Mouse (Mus musculus) megakaryocyte progenitor cell, adult 5-6 weeks (primary cell): ENCODE measurements around the gene Ltbp4. TPM values are rescaled to one million over a fixed set of nuclear protein-coding genes. Genes with fewer than 3 reads are reported as not detected.
A peak's percentile ranks its signal among the peaks of the same experiment; 100 is the strongest.

Experiments
- ATAC-seq: replicated peaks from 2 replicates; pipeline ENCODE4 v1.8.0; 2016; ENCODE audit warnings: mild to moderate bottlenecking, moderate TSS enrichment, inconsistent platforms; ENCODE audit not compliant: poor library complexity
- total RNA-seq, 2 experiments: library from RNA; stranded (forward) in 1 of 2; stranded (reverse) in 1 of 2; fragments of 157-497, 149-512 nt in 1 of 2; fragments of 200-1000 nt in 1 of 2; gene quantifications; 2 replicates each; pipeline versions ENCODE4 v1.2.3 to v1.2.4; 2015 to 2017

Gene Ltbp4
- total RNA-seq, 2 experiments from 2014 or later, result 0.05 TPM; not detected in 1

DNA sequence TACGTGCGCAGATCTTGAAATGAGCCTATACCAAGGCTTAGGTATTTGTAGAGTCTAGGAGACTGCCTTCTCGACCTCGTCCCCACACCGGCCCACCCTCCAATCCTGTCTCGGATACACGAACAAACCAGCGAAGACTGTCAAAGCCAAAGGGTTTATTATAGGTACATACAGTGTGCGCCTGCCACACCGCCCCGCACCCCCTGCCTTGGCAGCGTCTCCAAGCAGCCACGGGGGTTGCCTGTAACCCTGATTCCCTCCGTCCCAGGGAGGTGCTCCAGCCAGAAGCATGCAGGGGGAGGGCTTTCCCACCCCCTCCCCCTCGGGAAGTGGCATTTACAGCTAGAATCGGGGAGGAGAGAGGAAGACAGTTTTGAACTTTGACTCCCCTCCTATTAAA, 18.8 kb upstream of the Ltbp4 start:
- ATAC-seq, result no peak; the same call in 1 of the 2 replicates

DNA sequence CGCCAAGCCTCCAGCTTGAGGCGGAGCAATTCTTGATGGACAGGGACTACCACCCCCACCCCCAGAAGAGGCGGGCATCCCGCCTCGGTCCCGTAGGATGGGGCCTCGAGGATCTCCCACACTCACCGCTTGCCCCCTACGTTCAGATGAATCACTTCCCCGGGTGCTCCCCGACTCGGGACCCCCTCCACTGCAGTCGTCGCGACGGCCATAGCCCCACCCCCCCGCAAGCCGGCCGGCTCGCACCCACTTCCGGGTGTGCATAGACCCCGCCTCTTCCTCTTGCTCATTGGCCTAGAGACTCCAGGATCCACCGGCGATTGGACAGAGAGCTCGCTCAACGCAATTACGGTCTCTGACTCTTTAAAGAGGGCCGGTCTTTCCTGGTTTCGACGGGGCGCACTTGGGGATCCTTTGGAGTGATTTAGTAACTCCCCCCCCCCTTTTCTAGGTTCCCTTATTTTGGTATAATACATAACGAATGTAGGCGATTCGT, 18.3 kb upstream of the Ltbp4 start, which contains the start of gene Shkbp1:
Gene Shkbp1, minus strand, starts transcription at position 275 of the 496 bp plus-strand sequence.
- ATAC-seq, result peak; percentile 84

DNA sequence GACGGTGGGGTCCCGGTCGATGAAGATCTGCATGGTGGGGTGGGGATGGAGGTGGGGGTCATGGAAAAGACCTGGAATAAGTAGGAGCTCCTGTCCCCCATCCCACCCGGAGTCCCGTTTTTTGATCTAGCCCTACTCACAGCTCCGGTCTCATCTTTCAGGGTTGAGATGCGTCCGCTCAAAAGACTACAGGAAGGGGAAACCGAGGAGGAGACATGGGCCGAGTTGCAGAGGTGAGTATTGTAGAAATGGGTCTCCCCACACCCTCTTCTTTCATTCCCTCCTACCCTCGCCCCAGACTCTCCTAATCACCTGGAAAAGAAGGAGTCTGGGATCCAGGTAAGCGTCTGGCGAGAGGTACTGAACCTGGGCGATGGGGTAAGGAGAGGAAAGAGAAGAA, 17.8 kb upstream of the Ltbp4 start:
- no peak for ATAC-seq

DNA sequence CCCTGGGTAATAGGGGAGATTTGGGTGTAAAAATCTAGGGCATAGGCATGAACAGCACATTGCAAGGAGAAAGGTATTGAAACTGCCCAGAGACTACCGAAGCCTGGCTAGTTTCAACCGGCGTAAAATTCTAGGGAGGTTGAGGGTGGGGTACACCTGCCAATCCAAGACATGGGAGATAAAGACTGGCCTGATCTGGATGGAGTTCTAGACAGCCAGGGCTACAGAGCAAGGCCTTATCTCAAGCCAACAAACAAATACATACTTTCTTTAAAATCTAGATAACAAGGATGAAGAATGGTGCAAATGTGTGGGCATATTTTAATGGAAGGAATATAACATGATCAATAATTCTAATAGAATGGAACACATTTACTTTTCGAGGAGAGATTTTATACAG, 17.3 kb upstream of the Ltbp4 start:
- ATAC-seq, result 0 out of 2 replicates have a peak, but pooled peaks have one; percentile 7

DNA sequence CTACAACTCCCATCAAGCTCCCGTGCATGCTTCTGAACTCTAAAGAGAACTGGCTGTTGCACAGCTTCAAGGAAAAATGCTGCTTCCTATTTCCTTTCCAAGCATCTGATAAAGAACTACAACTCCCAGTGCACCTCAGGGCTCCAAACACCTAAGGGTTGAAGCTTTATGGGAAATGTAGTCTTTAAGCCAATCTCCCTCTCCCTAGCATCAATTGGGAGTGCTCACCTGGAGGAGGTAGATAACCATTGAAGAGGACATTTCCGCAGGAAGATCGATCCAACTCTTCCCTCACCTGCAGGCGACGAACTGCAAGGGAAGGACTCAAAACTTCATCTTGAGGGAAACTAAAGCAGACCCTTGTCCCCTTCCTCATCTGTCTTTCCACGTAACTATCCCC, 16.7 kb upstream of the Ltbp4 start:
- ATAC-seq, result no peak

DNA sequence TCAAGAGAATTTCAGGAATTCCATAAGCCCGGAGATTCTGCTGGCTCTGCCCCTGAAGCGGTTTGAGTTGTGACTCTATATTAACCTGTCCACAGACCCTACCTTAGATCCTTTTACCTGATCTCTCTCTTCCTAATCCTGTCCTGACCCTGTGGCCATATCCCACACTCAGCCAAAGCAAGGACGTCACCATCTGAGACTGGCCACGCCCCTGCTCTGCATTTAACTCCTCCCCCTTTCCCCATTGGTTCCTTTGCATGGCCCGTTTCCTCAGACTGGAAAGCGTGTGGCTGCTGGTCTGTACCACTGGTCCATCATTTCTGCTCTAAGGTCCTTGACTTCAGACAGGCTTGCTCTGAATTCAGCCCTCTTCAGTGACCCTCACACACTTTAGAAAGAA, 8.0 kb upstream of the Ltbp4 start:
- peak; percentile 43; the same call in 1 of the 2 replicates for ATAC-seq

DNA sequence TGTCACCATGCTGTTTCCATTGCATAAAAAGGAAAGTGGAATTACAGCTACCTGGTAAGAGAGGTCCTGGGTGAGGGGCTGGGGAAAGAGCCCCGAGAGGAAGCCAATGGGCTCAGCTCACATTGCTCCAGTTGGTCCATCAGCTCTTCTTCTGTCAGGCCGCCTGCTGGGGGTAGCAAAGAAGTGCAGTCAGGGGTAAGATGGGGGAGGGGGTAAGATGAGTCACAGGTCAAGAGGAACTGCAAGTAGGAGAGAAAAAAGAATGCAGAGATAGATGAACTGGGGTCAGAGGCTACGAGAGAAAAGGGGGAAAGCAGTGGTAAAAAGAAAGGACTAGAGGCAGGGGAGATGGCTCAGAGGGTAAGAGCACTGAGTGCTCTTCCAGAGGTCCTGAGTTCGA, 5.1 kb upstream of the Ltbp4 start:
- ATAC-seq, result peak; percentile 84

DNA sequence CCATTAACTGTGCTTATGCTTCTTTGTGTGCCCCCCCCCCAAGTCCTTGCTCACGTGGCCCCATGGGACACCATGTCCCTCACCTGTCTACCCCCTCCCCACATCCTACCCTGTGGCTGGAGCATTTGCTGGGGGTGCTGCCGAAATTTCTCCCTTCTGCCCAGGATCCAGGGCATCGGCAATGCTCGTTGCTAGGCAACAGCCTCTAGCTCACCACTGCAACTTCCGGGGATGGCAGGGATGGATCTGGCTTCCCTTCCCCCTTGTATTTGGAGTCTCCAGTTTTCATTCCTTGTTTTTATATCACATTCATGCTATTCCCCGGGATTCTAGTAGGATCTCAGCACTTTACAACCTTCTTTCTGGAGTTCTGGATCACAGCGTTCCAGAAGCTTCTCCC, 2.0 kb upstream of the Ltbp4 start:
- ATAC-seq, result no peak

DNA sequence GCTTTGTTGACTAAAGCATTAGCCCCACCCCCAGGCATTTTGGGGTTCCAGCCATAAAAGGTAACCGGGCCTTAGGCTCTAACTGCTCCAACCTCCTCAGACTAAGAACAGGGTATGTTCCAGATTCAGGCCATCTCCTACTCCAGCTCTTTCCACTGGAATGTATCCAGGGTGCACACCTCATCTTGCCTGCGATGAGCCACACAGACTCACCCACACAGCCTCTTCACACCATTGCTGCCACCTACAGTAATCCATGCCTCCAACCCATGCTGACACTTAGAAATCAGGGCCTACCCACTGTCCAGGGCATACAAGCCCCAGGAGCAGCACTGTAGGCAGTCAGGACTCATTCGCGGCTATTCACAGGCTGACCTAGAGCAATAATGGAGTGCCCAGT, 1.6 kb upstream of the Ltbp4 start:
- ATAC-seq, result no peak

DNA sequence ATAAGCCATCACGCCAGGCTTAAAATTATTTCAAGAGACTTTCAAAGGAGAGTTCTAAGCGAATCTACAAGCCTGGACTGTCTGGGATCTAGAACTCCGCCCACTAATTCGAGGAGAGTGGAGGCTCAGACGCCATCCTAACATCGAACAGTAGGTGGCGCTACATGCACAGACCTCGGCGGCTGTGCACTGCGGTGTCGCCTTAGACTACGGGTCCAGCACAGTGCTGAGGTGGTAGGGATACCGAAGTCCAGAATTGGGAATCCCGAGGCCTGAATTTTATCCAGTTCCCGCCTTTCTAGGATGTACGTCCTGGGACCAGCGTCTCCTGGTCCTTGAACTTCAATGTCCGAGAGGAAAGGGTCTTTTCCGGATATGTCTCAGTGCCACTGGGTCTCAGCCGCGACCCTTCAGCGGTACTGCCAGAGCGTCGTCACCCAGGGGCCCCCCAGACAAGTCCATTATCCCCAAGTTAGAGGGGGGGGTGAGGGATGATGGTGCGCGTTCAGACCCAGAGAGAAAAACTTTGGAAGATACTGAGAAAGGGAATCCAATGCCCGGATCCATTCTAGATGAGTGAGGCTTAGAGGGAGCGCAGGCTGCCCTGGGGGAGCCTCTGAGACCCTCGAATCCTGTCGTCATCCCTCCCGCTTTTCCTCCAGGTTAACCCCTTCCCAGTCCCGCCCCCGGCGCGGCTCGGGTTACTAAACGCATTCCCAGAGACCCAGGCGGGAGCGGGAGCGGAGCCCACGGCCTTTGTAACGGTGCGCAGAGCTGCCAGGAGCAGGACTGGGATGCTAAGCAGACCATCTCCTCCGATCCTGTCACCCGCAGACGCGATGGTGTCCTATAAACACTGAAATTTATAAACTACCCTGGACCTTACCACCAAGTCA, 1.3 kb downstream of the Ltbp4 start:
- ATAC-seq, result peak; percentile 76

DNA sequence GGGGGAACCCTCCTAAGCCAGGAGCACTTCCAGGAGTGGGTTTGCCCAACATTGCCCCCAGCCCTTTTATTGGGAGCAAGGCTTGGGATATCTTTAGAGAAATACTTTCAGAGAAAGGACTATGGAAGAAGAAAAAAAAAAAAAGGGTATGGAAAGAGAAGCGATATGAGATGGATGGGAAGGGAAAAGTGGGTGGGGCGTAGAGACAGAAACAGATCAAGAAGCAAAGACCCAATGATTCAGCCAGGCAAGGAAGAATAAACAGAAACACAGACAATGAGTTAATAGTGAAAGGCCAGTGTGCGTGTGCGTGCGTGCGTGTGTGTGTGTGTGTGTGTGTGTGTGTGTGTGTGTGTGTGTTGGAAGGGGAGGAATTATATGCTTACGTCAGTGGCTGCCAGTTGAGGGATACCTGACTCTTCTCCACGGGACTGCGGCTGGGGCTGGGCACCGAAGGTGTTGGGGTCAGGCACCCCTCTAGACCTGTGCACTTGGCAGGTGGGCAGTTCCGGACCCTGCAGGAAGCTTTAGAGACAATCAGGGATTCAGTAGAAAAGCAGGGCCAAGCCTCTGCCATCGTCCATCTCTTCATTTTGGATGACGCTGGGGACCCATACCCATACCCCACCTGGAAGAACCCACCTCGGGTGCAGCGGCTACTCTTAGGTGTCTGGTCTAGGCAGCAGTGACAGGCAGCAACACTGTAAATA, 2.3 kb downstream of the Ltbp4 start:
- ATAC-seq, result no peak

DNA sequence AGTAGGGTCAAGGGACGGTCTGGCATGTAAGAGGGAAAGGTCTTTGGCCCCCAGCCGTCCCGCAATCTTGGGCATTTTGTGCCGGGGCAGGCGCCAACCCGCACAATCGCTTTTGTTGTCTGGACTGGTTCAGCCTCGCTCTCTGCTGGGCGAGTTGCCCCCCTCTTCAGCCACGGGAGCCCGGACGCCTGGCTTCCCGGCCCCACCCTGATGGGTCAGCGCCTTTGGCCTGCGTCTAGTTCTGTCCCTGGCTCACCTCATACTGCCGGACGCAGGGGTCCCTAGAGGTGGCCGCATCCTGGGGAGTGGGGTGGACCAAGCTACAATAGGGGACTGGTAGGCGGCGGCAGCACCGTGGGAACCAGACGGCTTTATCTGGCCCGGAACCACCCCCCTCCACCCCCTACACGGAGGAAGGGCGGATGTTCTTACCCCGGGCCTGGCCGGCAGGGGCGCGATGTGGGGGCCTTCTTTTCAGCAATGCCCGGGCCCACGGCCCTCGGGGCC, 3.0 kb downstream of the Ltbp4 start:
- no peak for ATAC-seq

DNA sequence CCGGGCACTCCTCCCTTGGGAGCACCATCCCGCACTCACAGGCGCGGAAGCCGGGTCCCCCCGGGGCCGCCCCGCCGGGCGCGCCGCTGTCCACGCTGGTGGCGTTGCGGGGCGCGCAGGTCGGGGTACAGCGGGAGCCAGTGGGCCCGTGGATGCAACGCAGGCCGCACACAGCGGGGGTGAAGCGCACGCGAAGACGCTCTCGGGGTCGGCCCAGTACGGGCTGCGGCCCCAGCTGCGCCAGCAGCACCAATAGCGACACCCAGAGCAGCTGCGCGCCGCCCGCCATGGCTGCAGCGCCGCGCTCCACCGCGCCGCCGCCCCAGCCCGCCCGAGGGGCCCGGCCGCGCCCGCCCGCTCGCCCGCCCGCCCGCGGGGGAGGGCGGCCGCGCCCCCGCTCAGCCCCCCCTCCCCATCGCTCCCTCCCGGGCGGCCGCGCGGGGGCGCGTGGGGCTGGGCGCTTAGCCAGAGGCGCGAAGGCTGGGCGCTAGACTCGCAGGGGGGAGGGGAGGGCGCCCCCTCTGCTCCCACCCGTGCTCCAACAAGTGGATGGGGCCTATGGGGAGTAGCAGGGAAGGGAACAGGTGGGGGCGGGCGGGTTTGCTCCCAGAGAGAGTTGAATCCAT, 4.1 kb downstream of the Ltbp4 start:
- no peak for ATAC-seq

DNA sequence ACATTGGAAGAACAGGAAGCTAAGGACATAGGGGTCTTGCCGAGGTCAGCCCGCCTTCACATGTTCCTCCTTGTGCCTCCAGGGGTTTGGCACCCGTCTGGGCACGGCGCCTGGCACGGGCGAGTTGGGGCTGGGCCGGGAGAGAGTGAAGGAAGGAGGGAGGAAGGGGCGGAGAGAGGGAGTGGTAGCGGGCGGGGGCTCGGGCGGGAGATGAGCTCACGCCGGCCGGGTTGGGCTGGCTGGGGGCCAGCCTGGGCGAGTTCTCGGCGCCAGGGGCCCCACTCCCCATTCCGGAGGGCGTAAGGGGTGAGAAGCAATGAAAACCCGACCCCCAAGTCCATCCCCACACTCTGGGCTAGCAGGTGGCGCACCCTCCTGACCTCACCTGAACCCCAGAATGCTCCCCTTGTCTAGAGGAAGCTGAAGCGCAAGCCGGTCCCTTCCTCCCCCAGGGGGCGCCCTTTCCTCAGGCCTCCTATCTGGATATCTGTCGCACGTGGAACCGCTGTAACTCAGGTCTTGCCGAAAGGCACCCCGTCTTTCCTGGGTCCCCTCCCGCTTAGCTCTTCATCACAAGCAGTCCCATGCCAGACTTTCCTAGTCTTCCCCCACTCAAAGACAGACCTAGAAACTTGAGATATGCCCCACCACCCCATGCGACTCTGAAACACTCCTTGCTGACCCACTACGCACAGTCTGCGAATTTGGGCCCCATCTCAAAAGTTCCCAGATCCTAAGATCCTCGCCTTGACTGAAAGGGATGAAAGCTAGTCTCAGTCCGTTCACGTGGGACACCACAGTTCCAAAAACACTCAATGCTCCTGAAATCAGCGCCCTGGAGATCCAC, 4.9 kb downstream of the Ltbp4 start:
- ATAC-seq, result peak; percentile 47

DNA sequence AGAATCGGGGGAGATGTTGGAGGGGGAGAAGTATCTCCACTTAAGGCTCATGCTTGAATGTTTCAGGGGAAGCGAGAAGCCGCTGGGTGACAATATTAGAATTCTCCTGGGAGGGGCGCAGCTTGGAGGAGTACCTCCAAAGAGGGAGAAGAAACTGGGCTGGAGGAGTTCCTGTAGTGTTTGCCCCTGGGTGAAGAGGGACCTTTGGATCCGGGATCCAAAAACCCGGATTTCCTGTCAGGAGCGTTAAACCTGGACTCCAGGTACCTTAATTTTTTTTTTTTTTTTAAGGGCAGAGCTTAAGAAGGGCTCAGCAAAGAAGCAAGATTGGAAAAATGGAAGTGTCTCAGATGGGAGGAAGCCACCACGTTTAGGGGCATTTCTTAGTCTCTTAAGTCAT, 5.6 kb downstream of the Ltbp4 start:
- ATAC-seq, result no peak

DNA sequence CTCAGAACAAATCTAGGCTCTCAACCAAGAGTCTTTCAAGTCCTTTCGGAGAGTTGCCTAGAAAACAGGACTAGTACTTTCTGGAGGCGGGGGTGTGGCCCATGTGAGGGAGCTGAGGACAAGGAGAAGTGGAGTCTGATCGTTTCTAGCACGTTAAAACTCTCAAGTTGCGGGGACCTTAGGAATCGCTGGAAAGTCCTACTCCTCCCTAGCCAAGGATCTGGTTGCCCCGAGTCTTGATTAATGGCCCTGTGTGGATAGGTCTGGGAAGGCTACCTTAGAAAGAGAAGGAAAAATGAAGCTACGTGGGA, 6.0 kb downstream of the Ltbp4 start:
- no peak for ATAC-seq

DNA sequence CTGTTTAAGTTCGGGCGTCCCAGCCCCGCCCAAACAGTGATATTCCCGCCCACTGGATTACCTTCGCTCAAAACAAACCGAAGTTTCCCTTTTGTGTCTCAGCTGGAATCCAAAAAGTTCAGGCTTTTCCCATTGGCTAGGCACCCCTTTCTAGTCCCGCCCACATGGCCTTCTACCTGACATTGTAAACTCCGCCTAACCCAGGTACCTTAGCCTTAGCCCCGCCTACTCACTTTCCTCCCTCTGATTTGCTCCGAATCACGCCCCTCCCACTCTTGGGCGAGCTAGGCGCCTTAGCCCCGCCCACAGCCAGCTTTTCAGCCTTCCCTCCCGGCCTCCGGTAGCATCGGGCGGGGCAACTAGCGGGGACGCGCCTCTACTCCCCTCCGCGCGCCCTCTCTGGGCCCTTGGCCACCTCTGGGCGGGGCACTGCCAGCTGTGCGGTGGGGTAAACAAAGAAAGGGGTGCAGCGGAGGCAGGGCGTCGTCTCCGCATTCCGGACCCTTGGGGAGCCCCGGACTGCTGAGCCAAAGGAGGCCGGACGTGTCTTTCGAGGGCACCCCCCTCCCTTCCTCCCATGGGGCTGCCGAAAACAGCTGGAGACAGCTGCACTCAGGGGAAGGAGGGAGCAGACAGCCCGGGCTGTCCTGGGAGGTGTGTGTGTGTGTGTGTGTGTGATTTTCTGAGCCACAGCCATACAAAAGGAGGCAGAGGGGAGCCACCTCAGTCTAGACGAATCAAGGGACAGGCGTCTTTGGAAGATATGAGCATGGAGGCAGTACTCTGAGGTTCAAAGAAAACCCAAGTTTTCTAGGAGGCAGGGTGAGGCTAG, 6.6 kb downstream of the Ltbp4 start:
- peak; percentile 68 for ATAC-seq

DNA sequence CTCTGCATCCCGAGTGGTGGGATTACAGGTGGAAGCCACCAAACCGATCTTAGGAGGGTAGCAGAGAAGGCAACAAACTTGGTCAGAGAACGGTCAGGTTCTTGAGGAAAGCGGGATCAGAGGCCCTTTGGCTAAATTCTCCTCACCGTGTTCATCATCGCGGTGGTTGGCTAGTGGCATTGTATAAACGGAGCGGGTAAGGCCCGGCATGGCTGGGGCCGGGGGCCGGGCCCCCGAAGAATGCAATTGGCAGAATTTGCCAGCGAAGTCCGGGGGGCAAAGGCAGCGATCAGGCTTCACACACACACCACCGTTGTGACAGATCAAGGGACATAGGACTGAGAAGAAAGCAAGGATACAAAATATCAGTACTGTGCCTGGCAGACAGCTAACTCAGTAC, 7.5 kb downstream of the Ltbp4 start:
- no peak for ATAC-seq

DNA sequence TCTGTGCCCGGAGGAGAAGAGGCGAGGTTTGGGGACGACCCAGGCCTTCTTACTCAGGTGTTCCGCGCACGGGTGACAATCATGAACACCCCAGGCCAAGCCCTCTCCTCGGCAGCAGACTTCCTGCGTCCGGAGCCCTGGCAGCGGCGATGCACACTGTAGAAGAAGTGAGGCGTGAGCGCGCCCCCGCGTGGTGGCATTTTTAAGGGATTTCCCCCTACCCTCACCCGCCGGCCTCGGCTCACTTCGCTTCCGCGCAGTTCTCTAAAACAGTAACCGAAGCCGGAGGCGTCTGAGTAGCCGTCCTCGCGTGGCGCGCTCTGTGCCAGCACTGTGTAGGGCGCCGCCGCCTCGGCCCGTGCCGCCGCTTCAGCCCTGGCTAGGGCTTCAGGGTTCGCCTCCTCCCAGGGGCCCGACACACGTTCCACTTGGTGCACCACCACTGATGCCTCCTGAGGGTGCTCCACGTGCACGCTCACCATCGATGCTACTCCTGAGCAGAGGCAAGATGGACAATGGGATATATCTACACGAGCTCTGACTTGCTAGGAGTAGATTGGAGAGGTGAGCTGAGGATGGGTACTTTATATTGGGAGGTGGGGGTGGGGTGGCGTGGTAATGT, 8.1 kb downstream of the Ltbp4 start:
- peak; percentile 49 for ATAC-seq
